Mouse (Mus musculus) midbrain, embryonic 10.5 days (tissue): ENCODE measurements at regions not wholly inside any gene's neighbourhood (a gene's known extent, or its start where the extent isn't known, plus 50 kb on each side); places are given as distances from the start of the nearest gene placed in this dataset.
A peak's percentile ranks its signal among the peaks of the same experiment; 100 is the strongest.

ENCODE experiments used
- DNase-seq: peaks from one replicate; pipeline ENCODE4 v3.0.0-alpha.2; 2017; ENCODE audit warnings: low spot score
- H3K27ac ChIP-seq: fragments of 300-500 bp; sonication (generic); replicated peaks from 2 replicates; pipeline ENCODE4 v1.5.1; 2016; ENCODE audit warnings: mild to moderate bottlenecking
- H3K27me3 ChIP-seq: fragments of 300-500 bp; sonication (generic); 2 replicates; pipeline ENCODE4 v1.6.1; 2016; ENCODE audit warnings: low read depth, mild to moderate bottlenecking; ENCODE audit not compliant: poor library complexity, severe bottlenecking
- H3K36me3 ChIP-seq: fragments of 300-500 bp; sonication (generic); 2 replicates; pipeline ENCODE4 v1.6.1; 2016; ENCODE audit warnings: mild to moderate bottlenecking, moderate library complexity
- H3K4me1 ChIP-seq: fragments of 300-500 bp; sonication (generic); 2 replicates; pipeline ENCODE4 v1.6.1; 2016
- H3K4me3 ChIP-seq: fragments of 300-500 bp; sonication (generic); 2 replicates; pipeline ENCODE4 v1.5.1; 2016; ENCODE audit warnings: mild to moderate bottlenecking, moderate library complexity
- H3K9me3 ChIP-seq: fragments of 300-500 bp; sonication (generic); replicated peaks from 2 replicates; pipeline ENCODE4 v1.6.1; 2016; ENCODE audit warnings: mild to moderate bottlenecking
- WGBS: fragments of 180-500 bp; shearing (Covaris S2); methylation state at CpG from one replicate; pipeline ENCODE4 v1.1.7; 2016; 5-methylcytosine and 5-hydroxymethylcytosine counted together

DNA sequence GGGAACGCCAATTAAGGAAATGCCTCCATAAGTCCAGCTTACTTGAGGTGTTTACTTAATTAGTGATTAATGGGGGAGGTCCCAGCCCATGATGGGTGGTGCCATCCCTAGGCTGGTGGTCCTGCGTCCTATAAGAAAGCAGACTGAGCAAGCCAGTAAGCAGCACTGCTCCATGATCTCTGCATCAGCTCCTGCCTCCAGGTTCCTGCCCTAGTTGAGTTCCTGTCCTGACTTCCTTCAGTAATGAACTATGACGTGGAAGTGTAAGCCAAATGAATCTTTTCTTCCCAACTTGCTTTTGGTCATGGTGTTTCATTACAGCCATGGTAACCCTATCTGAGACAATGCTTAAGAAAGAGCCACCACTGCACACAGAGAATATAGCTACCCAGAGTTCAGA, 231.2 kb upstream of the 4930535I16Rik start:
- Histone ChIP-seq H3K4me1 (peaks cover 35% of the 10 kb centered on the region), H3K27ac (peak overlapping the region; percentile 87; the same call in 1 of the 2 replicates), H3K9me3 (no peaks in the 10 kb centered on the region), H3K36me3 (no peaks in the 10 kb centered on the region), H3K4me3 (no peak overlapping the region), H3K27me3 (peaks cover 58% of the 10 kb centered on the region)
- WGBS = 85% methylated on average over 3 of the region's 3 CpGs
- DNase-seq = no peak

DNA sequence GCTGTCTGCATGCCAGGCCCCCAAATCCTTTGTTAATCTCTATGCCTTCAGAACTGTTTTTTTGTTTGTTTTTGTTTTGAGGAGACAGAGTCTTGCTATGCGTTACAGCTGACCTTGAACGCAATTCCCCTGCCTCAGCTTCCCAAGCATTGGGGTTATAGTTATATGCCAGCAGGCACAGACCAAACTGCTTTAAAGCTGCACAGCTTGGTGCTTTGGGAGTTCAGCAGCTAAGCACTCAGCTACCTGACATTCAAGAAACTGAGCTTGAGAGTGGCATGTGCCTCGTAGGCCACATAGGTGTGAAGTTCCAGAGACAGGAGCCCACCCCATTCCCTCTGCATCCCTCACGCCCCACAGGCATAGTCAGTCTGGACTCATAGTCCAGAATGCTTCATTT, 229.5 kb upstream of the 4930535I16Rik start:
- DNase-seq = no peak
- Histone ChIP-seq H3K27me3 (peaks cover 62% of the 10 kb centered on the region), H3K9me3 (no peaks in the 10 kb centered on the region), H3K4me3 (no peak overlapping the region), H3K27ac (no peak overlapping the region), H3K4me1 (peaks cover 44% of the 10 kb centered on the region), H3K36me3 (no peaks in the 10 kb centered on the region)
- WGBS = 85% methylated on average over 4 of the region's 4 CpGs

DNA sequence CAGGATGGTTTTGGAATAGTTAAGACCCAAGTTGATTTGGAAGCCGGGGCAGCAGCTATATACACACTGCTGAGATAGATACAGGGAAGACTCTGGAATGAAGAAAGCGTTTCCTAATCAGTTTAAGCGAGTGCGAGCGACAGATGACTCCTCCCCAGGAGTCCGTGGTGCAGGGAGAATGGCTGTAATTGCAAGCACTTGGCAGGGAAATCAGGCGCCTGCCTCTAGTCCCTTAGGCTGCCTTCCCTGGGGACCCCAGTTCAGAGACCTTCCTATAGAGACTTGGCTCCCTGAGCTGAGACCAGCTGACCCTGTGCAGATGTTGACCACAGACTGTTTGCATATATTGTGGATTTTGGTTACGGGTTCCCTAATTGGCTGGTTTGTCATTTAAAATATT, 228.3 kb upstream of the 4930535I16Rik start:
- no peak overlapping the region for H3K4me3 ChIP-seq
- 35% methylated on average over 8 of the region's 8 CpGs for WGBS
- DNase-seq = no peak
- H3K27ac ChIP-seq = no peak overlapping the region
- H3K36me3 ChIP-seq = no peaks in the 10 kb centered on the region
- peaks cover 51% of the 10 kb centered on the region for H3K27me3 ChIP-seq
- peaks cover 42% of the 10 kb centered on the region for H3K4me1 ChIP-seq
- H3K9me3 ChIP-seq = no peaks in the 10 kb centered on the region

DNA sequence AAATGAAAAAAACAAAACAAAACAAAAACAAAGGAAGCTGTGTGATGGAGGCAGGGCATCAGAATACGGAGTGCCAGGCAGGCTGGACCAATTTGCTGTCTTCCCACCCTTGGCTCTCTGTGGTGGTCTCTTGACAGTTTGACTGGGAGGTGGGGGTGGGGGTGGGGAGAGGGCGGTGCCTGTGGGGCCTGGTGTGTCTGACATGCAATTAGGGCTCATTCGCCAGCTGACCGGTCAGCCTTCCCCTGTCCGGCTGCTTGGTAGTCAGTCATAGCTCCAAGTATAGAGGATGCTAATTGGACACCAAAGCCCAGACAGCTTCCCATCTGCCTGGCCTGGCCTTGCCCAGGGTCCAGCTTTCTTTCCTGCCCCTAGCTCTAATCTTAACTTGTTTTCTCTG, 225.8 kb upstream of the 4930535I16Rik start:
- peaks cover 27% of the 10 kb centered on the region for H3K4me1 ChIP-seq
- DNase-seq = no peak
- no peaks in the 10 kb centered on the region for H3K36me3 ChIP-seq
- H3K27ac ChIP-seq = 0 out of 2 replicates have a peak overlapping the region, but pooled peaks have one; percentile 0
- H3K27me3 ChIP-seq = peaks cover 41% of the 10 kb centered on the region
- WGBS = 61% methylated on average over 5 of the region's 5 CpGs
- no peaks in the 10 kb centered on the region for H3K9me3 ChIP-seq
- H3K4me3 ChIP-seq = no peak overlapping the region

DNA sequence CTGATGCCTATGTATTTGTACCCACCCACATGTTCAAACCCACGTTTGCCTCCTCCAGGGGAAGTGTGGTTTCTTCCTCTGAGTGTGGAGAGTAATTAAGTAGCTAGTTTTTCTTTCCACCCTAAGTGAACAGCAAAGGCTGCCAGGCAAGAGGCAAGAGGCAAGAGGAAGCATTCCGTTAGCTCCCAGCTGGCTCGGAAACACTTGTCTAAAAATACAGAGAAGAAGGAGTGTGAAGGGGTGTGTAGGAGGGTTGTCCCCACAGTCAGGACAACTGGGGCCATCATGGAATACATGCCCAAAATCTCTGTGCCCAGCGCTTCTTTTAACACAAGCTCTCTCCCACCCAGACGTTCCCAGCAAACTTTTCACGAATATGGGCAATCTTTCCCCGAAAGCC, 225.4 kb upstream of the 4930535I16Rik start:
- H3K27ac ChIP-seq = no peak overlapping the region
- DNase-seq = no peak
- H3K9me3 ChIP-seq = no peaks in the 10 kb centered on the region
- WGBS = 74% methylated on average over 7 of the region's 7 CpGs
- H3K4me3 ChIP-seq = no peak overlapping the region
- peaks cover 37% of the 10 kb centered on the region for H3K27me3 ChIP-seq
- H3K4me1 ChIP-seq = peaks cover 27% of the 10 kb centered on the region
- no peaks in the 10 kb centered on the region for H3K36me3 ChIP-seq

DNA sequence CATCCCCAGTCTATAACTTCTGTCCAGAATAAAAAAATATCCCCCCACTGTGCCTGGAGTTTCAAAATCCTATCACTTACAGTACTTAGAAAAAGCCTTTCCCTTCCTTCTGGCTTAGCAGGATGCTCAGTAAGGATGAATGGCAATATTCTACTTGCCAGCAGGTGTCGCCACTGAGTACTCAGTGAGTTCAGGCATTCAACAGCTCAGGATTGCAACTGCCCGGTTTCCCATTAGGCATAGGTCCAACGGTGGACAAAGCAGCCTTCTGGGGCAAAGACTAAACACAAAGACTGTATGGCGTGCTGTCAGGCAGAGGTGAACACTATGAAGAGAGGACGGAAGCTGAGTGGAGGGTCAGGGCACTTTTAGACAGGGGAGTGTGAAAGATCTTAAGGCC, 224.3 kb upstream of the 4930535I16Rik start:
- 6% methylated on average over 5 of the region's 5 CpGs for WGBS
- Histone ChIP-seq H3K4me1 (peaks cover 27% of the 10 kb centered on the region), H3K36me3 (no peaks in the 10 kb centered on the region), H3K9me3 (no peaks in the 10 kb centered on the region), H3K4me3 (no peak overlapping the region), H3K27me3 (peaks cover 25% of the 10 kb centered on the region), H3K27ac (no peak overlapping the region)
- peak; percentile 86 for DNase-seq

DNA sequence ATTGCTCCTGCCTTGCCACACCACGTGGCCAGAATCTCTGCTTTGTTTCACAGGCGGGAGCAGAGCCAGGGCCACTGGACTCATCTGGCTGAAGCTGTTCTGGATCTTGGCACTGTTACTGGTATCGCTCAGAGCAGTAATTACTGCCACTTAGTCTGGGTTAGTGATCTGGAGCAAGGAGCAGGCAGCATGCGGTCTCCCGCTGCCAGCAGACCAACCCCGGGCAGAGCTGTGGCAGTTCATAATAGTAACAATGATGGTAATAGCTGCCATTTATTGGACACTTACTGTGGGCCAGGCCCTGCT, 217.3 kb upstream of the 4930535I16Rik start:
- no peak for DNase-seq
- no peaks in the 10 kb centered on the region for H3K36me3 ChIP-seq
- peaks cover 7% of the 10 kb centered on the region for H3K27me3 ChIP-seq
- H3K4me1 ChIP-seq = no peaks in the 10 kb centered on the region; the same call in 1 of the 2 replicates
- WGBS = 74% methylated on average over 6 of the region's 6 CpGs
- H3K27ac ChIP-seq = no peak overlapping the region
- no peaks in the 10 kb centered on the region for H3K9me3 ChIP-seq
- H3K4me3 ChIP-seq = no peak overlapping the region

DNA sequence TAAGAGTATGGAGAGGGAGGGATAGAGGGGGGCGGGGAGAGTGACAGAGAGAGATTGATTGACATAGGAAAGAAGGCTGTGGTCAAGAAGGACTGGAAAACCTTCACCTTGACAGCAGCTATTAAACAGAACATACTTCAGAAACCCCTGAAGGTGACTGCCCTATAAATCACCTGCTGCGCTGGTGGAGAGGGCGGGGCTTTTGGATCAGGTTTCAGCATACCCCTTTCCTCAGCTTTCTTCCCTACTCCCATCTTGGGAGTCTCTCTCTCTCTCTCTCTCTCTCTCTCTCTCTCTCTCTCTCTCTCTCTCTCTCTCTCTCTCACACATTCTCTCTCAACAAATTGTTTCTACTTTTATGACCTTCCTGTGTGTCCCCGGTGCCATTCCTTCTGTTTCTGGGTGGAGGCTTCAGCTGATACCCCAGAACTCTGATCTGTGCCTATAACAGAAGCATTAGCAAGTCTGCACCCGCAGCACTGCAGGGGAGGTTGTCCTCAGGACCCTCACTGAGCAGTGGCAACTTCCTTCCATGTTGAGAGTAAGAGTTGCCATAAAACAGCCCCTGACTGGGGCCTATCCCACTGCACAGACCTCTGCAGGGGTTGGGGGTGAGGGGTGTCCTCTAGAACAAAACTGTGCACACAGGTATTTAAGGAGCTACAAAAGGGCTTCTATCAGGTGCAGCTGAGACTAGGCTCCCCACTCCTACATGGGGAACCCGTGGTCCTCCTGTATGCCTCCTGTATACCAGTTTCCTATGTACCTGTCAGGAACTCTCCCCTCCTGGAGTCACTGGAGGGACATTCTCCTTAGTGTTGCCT, 216.7 kb upstream of the 4930535I16Rik start:
- Histone ChIP-seq H3K27me3 (peaks cover 7% of the 10 kb centered on the region), H3K4me3 (no peak overlapping the region), H3K9me3 (no peaks in the 10 kb centered on the region), H3K27ac (no peak overlapping the region), H3K36me3 (no peaks in the 10 kb centered on the region), H3K4me1 (no peaks in the 10 kb centered on the region; the same call in 1 of the 2 replicates)
- DNase-seq = no peak
- 37% methylated on average over 6 of the region's 6 CpGs for WGBS

DNA sequence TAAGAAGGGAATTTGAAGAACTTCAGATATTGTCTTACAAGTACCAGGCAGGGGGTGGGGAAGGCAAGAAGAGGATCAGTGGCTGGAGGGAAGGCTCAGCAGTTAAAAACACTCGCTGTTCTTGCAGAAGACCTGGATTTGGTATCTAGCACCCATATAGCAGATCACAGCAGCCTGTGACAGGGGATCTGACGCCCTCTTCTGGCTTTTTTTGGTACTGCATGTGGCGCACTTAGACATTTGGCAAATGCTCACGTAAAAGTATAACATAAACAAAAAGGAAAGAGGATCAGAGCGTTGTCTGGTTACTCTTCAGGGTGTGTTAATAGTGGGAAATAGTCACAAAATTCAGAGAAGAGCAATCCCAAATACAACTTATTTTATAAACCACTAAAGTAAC, 213.1 kb upstream of the 4930535I16Rik start:
- no peaks in the 10 kb centered on the region; the same call in 1 of the 2 replicates for H3K4me1 ChIP-seq
- no peaks in the 10 kb centered on the region for H3K9me3 ChIP-seq
- 72% methylated on average over 5 of the region's 5 CpGs for WGBS
- no peak overlapping the region for H3K27ac ChIP-seq
- DNase-seq = no peak
- peaks cover 7% of the 10 kb centered on the region; the same call in 1 of the 2 replicates for H3K27me3 ChIP-seq
- H3K36me3 ChIP-seq = no peaks in the 10 kb centered on the region
- H3K4me3 ChIP-seq = no peak overlapping the region

DNA sequence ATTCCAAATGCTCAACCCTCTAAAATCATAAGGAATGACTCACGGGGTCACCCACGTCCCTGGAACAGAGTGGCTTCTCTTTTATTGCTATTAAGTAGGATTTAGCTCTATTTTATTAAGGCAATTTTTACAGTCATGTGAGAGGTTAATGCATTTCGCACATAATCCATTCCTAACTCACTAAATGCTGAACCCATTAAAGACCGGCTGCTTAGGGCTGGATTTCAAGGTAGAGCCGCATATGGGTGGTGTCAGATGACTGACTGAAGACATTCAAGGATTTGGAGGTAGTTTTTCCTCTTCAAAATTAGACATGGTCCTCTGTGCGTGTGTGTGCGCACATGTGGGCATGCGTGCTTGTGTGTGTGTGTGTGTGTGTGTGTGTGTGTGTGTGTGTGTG, 208.4 kb upstream of the 4930535I16Rik start:
- Histone ChIP-seq H3K36me3 (no peaks in the 10 kb centered on the region), H3K27ac (no peak overlapping the region), H3K4me1 (peaks cover 5% of the 10 kb centered on the region; the same call in 1 of the 2 replicates), H3K9me3 (no peaks in the 10 kb centered on the region), H3K4me3 (no peak overlapping the region), H3K27me3 (no peaks in the 10 kb centered on the region)
- WGBS = 89% methylated on average over 8 of the region's 8 CpGs
- DNase-seq = no peak

DNA sequence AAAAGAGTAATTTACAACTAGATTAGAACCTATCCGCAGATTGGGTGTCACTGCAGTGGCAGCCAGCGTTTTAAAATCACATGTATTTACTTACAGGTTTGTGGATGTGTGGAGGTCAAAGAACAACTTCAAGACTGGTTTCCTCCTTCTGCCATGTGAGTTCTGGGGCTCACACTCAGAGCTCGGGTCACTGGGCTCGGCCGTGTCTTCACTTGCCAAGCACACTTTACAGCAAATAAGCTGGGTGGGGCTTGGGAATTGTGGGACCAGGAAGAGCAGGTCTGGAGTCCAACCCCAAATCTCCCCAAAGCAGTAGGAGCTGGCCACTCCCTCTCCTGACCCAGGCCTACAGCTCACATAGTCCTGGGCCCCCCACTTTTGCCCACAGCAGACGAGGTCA, 202.5 kb upstream of the 4930535I16Rik start:
- H3K27ac ChIP-seq = no peak overlapping the region
- no peaks in the 10 kb centered on the region for H3K9me3 ChIP-seq
- H3K27me3 ChIP-seq = no peaks in the 10 kb centered on the region
- H3K4me1 ChIP-seq = peaks cover 5% of the 10 kb centered on the region; the same call in 1 of the 2 replicates
- no peak overlapping the region for H3K4me3 ChIP-seq
- H3K36me3 ChIP-seq = no peaks in the 10 kb centered on the region
- WGBS = 76% methylated on average over 6 of the region's 6 CpGs
- no peak for DNase-seq

DNA sequence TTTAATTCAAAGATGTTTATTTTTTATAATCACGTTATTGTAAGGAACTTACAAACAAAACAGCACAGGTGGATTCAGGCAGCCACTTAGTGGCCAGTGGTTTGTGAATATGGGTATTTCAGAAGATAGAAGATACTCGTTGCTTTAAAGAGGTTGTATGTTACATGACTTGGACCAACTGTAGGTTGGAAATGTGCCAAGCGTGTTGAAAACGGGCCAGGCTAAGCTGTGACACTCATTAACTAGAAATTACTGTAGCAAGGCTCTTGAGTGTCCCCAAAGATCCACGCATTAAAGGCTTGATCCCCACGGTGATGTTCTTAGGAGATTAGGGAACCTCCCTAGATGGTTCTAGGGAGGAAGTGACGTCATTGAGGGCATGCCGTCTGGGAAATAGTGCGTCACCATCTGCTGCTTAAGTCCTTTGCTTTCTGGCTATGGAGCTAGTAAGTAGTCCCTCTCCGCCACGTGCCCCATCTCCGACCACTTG, 196.1 kb upstream of the 4930535I16Rik start:
- no peaks in the 10 kb centered on the region for H3K36me3 ChIP-seq
- H3K4me3 ChIP-seq = no peak overlapping the region
- 87% methylated on average over 12 of the region's 12 CpGs for WGBS
- H3K9me3 ChIP-seq = no peaks in the 10 kb centered on the region
- H3K4me1 ChIP-seq = no peaks in the 10 kb centered on the region
- no peaks in the 10 kb centered on the region for H3K27me3 ChIP-seq
- no peak for DNase-seq
- no peak overlapping the region for H3K27ac ChIP-seq

DNA sequence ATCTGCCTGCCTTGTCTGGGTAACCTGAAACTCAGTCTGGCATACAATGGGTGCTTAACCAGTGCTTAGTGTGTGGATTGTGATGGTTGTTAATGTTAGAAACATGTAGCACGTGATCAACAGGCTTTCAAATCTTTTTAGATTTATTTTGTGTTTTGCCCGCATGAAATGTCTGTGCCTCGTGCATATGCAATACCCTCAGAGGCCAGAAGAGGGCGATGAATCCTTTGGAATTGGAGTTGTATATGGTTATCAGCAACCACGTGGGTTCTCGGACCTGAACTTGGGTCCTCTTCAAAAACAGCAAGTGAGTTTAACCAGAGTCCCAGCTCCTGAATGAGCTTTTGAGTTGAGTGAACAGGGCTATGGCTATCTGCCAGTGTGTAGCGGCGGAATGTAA, 192.9 kb upstream of the 4930535I16Rik start:
- DNase-seq = peak; percentile 23
- H3K27ac ChIP-seq = no peak overlapping the region

More for the DNA sequence above, 192.9 kb upstream of the 4930535I16Rik start:
- H3K4me3 ChIP-seq = no peak overlapping the region
- no peaks in the 10 kb centered on the region for H3K4me1 ChIP-seq
- 66% methylated on average over 8 of the region's 8 CpGs for WGBS
- no peaks in the 10 kb centered on the region for H3K9me3 ChIP-seq
- no peaks in the 10 kb centered on the region for H3K36me3 ChIP-seq
- H3K27me3 ChIP-seq = no peaks in the 10 kb centered on the region
